Mouse (Mus musculus): ENCODE measurements at regions not wholly inside any gene's neighbourhood (a gene's known extent, or its start where the extent isn't known, plus 50 kb on each side); places are given as distances from the start of the nearest gene placed in this dataset.
"Not testable (repeated sequence)": the region's sequence is repeated elsewhere in the genome, so short reads cannot be mapped to it uniquely, and the experiment has no call there.

GRCm38 (mm10) chr2:63580489-63581139 is 396.5 kb upstream of the Kcnh7 start:
- no peak for DNase-seq

- no peak for DNase-seq
These were observed 391.1 kb upstream of the Kcnh7 start for GRCm38 (mm10) chr2:63575172-63575571.

- no peak for DNase-seq
These were observed 390.1 kb upstream of the Kcnh7 start for GRCm38 (mm10) chr2:63574008-63574703.

GRCm38 (mm10) chr2:63573015-63573807 is 389.1 kb upstream of the Kcnh7 start:
- no peak for DNase-seq

GRCm38 (mm10) chr2:63556858-63557419 is 372.9 kb upstream of the Kcnh7 start:
- DNase-seq, result no peak

GRCm38 (mm10) chr2:63541836-63542235 is 357.7 kb upstream of the Kcnh7 start:
- DNase-seq, result not testable (repeated sequence)

- no peak for DNase-seq
These were observed 334.4 kb upstream of the Kcnh7 start for GRCm38 (mm10) chr2:63518534-63518933.

GRCm38 (mm10) chr2:63513554-63514226 is 329.6 kb upstream of the Kcnh7 start:
- peak; percentile 7 for DNase-seq

- DNase-seq, result peak; percentile 5
These were observed 319.9 kb upstream of the Kcnh7 start for GRCm38 (mm10) chr2:63503939-63504338.

- DNase-seq, result no peak
These were observed 292.3 kb upstream of the Kcnh7 start for GRCm38 (mm10) chr2:63476411-63476810.

GRCm38 (mm10) chr2:63475255-63475654 is 291.2 kb upstream of the Kcnh7 start:
- no peak for DNase-seq

- peak; percentile 43 for DNase-seq
These were observed 289.6 kb upstream of the Kcnh7 start for GRCm38 (mm10) chr2:63473699-63474098.

GRCm38 (mm10) chr2:63472248-63472647 is 288.2 kb upstream of the Kcnh7 start:
- DNase-seq, result no peak

GRCm38 (mm10) chr2:63459112-63459511 is 275.0 kb upstream of the Kcnh7 start:
- no peak for DNase-seq

GRCm38 (mm10) chr2:63454263-63455011 is 270.4 kb upstream of the Kcnh7 start:
- peak; percentile 5 for DNase-seq

- no peak for DNase-seq
These were observed 268.8 kb upstream of the Kcnh7 start for GRCm38 (mm10) chr2:63452891-63453290.

- no peak for DNase-seq
These were observed 268.1 kb upstream of the Kcnh7 start for GRCm38 (mm10) chr2:63452164-63452563.

- no peak for DNase-seq
These were observed 250.2 kb upstream of the Kcnh7 start for GRCm38 (mm10) chr2:63434327-63434726.

GRCm38 (mm10) chr2:63405405-63405804 is 221.3 kb upstream of the Kcnh7 start:
- no peak for DNase-seq
